Mouse (Mus musculus): Measurements from ENCODE around the gene Rph3al. TPM values are rescaled to one million over a fixed set of nuclear protein-coding genes. Genes with fewer than 3 reads are reported as not detected.

Gene Rph3al
- polyA plus RNA-seq, 1 experiment from 2014 or later, result 2.2 TPM

GRCm38 (mm10) chr11:75881234-75881633 is 57.0 kb downstream of the Rph3al start:
- Histone ChIP-seq H3K9me3 (ENCODE audit: control insufficient read depth, low read length) (no peaks in the 10 kb centered on the region), H3K27ac (ENCODE audit: low read depth, low read length) (no peak overlapping the region), H3K9ac (ENCODE audit: low read depth, low read length) (no peak overlapping the region), H3K4me3 (ENCODE audit: low read depth, low read length) (no peak overlapping the region), H3K27me3 (ENCODE audit: control insufficient read depth, insufficient read depth, low read length) (no peaks in the 10 kb centered on the region), H3K4me2 (replicated peaks; ENCODE audit: low read depth, low read length) (no peak overlapping the region), H3K4me1 (replicated peaks; ENCODE audit: control insufficient read depth, insufficient read depth, low read length) (no peaks in the 10 kb centered on the region), H3K36me3 (ENCODE audit: control insufficient read depth, insufficient read depth, low read length) (no peaks in the 10 kb centered on the region)
- WGBS, result 91% methylated on average over 3 of the region's 3 CpGs
- DNase-seq (ENCODE audit: low spot score) (no peak), ATAC-seq (ENCODE audit: low FRiP score) (no peak)

- WGBS, result 80% methylated on average over 8 of the region's 8 CpGs
- H3K27ac ChIP-seq (ENCODE audit: low read depth, low read length), result no peak overlapping the region
- no peaks in the 10 kb centered on the region for H3K36me3 ChIP-seq (ENCODE audit: control insufficient read depth, insufficient read depth, low read length)
- DNase-seq (ENCODE audit: low spot score) (no peak), ATAC-seq (ENCODE audit: low FRiP score) (no peak)
- no peak overlapping the region for H3K4me3 ChIP-seq (ENCODE audit: low read depth, low read length)
- H3K9ac ChIP-seq (ENCODE audit: low read depth, low read length), result no peak overlapping the region
- H3K4me1 ChIP-seq (replicated peaks; ENCODE audit: control insufficient read depth, insufficient read depth, low read length), result no peaks in the 10 kb centered on the region
- no peaks in the 10 kb centered on the region for H3K27me3 ChIP-seq (ENCODE audit: control insufficient read depth, insufficient read depth, low read length)
- no peaks in the 10 kb centered on the region for H3K9me3 ChIP-seq (ENCODE audit: control insufficient read depth, low read length)
- no peak overlapping the region for H3K4me2 ChIP-seq (replicated peaks; ENCODE audit: low read depth, low read length)
These were observed 58.2 kb downstream of the Rph3al start for GRCm38 (mm10) chr11:75880064-75880463.

- WGBS, result 79% methylated on average over 8 of the region's 8 CpGs
- no peak overlapping the region for H3K4me3 ChIP-seq (ENCODE audit: low read depth, low read length)
- H3K9me3 ChIP-seq (ENCODE audit: control insufficient read depth, low read length), result no peaks in the 10 kb centered on the region
- ATAC-seq (ENCODE audit: low FRiP score) (no peak), DNase-seq (ENCODE audit: low spot score) (no peak)
- no peak overlapping the region for H3K9ac ChIP-seq (ENCODE audit: low read depth, low read length)
- no peaks in the 10 kb centered on the region for H3K36me3 ChIP-seq (ENCODE audit: control insufficient read depth, insufficient read depth, low read length)
- H3K27me3 ChIP-seq (ENCODE audit: control insufficient read depth, insufficient read depth, low read length), result no peaks in the 10 kb centered on the region
- H3K4me1 ChIP-seq (replicated peaks; ENCODE audit: control insufficient read depth, insufficient read depth, low read length), result no peaks in the 10 kb centered on the region
- H3K27ac ChIP-seq (ENCODE audit: low read depth, low read length), result no peak overlapping the region
- no peak overlapping the region for H3K4me2 ChIP-seq (replicated peaks; ENCODE audit: low read depth, low read length)
These were observed 59.8 kb downstream of the Rph3al start for GRCm38 (mm10) chr11:75878460-75878859.

GRCm38 (mm10) chr11:75876043-75876780 is 62.0 kb downstream of the Rph3al start:
- ATAC-seq (ENCODE audit: low FRiP score), result no peak
- no peak overlapping the region for H3K27ac ChIP-seq (ENCODE audit: low read depth, low read length)
- no peak overlapping the region for H3K4me3 ChIP-seq (ENCODE audit: low read depth, low read length)
- no peaks in the 10 kb centered on the region for H3K9me3 ChIP-seq (ENCODE audit: control insufficient read depth, low read length)
- H3K36me3 ChIP-seq (ENCODE audit: control insufficient read depth, insufficient read depth, low read length), result no peaks in the 10 kb centered on the region
- H3K27me3 ChIP-seq (ENCODE audit: control insufficient read depth, insufficient read depth, low read length), result no peaks in the 10 kb centered on the region
- H3K4me2 ChIP-seq (replicated peaks; ENCODE audit: low read depth, low read length), result no peak overlapping the region
- no peaks in the 10 kb centered on the region for H3K4me1 ChIP-seq (replicated peaks; ENCODE audit: control insufficient read depth, insufficient read depth, low read length)
- H3K9ac ChIP-seq (ENCODE audit: low read depth, low read length), result no peak overlapping the region
- WGBS, result 54% methylated on average over 15 of the region's 15 CpGs
- DNase-seq (ENCODE audit: low spot score), result no peak

- ATAC-seq (ENCODE audit: low FRiP score), result no peak
- Histone ChIP-seq H3K9ac (ENCODE audit: low read depth, low read length) (no peak overlapping the region), H3K4me3 (ENCODE audit: low read depth, low read length) (no peak overlapping the region), H3K27me3 (ENCODE audit: control insufficient read depth, insufficient read depth, low read length) (no peaks in the 10 kb centered on the region), H3K36me3 (ENCODE audit: control insufficient read depth, insufficient read depth, low read length) (no peaks in the 10 kb centered on the region), H3K27ac (ENCODE audit: low read depth, low read length) (no peak overlapping the region), H3K9me3 (ENCODE audit: control insufficient read depth, low read length) (no peaks in the 10 kb centered on the region), H3K4me2 (replicated peaks; ENCODE audit: low read depth, low read length) (no peak overlapping the region), H3K4me1 (replicated peaks; ENCODE audit: control insufficient read depth, insufficient read depth, low read length) (no peaks in the 10 kb centered on the region)
- no peak for DNase-seq (ENCODE audit: low spot score)
- 67% methylated on average over 1 of the region's 1 CpGs for WGBS
These were observed 66.5 kb downstream of the Rph3al start for GRCm38 (mm10) chr11:75871688-75872087.

- Histone ChIP-seq H3K4me1 (replicated peaks; ENCODE audit: control insufficient read depth, insufficient read depth, low read length) (no peaks in the 10 kb centered on the region), H3K27ac (ENCODE audit: low read depth, low read length) (no peak overlapping the region), H3K4me2 (replicated peaks; ENCODE audit: low read depth, low read length) (no peak overlapping the region), H3K4me3 (ENCODE audit: low read depth, low read length) (no peak overlapping the region), H3K9ac (ENCODE audit: low read depth, low read length) (no peak overlapping the region), H3K9me3 (ENCODE audit: control insufficient read depth, low read length) (no peaks in the 10 kb centered on the region), H3K27me3 (ENCODE audit: control insufficient read depth, insufficient read depth, low read length) (no peaks in the 10 kb centered on the region), H3K36me3 (ENCODE audit: control insufficient read depth, insufficient read depth, low read length) (no peaks in the 10 kb centered on the region)
- DNase-seq (ENCODE audit: low spot score) (no peak), ATAC-seq (ENCODE audit: low FRiP score) (no peak)
- 60% methylated on average over 4 of the region's 4 CpGs for WGBS
These were observed 67.3 kb downstream of the Rph3al start for GRCm38 (mm10) chr11:75870947-75871346.

- ATAC-seq (ENCODE audit: low FRiP score) (no peak), DNase-seq (ENCODE audit: low spot score) (no peak)
- no peaks in the 10 kb centered on the region for H3K9me3 ChIP-seq (ENCODE audit: control insufficient read depth, low read length)
- H3K4me3 ChIP-seq (ENCODE audit: low read depth, low read length), result no peak overlapping the region
- no peaks in the 10 kb centered on the region for H3K36me3 ChIP-seq (ENCODE audit: control insufficient read depth, insufficient read depth, low read length)
- H3K4me2 ChIP-seq (replicated peaks; ENCODE audit: low read depth, low read length), result no peak overlapping the region
- H3K9ac ChIP-seq (ENCODE audit: low read depth, low read length), result no peak overlapping the region
- 86% methylated on average over 5 of the region's 5 CpGs for WGBS
- H3K27ac ChIP-seq (ENCODE audit: low read depth, low read length), result no peak overlapping the region
- H3K27me3 ChIP-seq (ENCODE audit: control insufficient read depth, insufficient read depth, low read length), result no peaks in the 10 kb centered on the region
- H3K4me1 ChIP-seq (replicated peaks; ENCODE audit: control insufficient read depth, insufficient read depth, low read length), result no peaks in the 10 kb centered on the region
These were observed 67.8 kb downstream of the Rph3al start for GRCm38 (mm10) chr11:75870386-75870785.

- H3K4me2 ChIP-seq (replicated peaks; ENCODE audit: low read depth, low read length), result no peak overlapping the region
- no peaks in the 10 kb centered on the region for H3K9me3 ChIP-seq (ENCODE audit: control insufficient read depth, low read length)
- H3K27me3 ChIP-seq (ENCODE audit: control insufficient read depth, insufficient read depth, low read length), result no peaks in the 10 kb centered on the region
- DNase-seq (ENCODE audit: low spot score) (no peak), ATAC-seq (ENCODE audit: low FRiP score) (no peak)
- 62% methylated on average over 5 of the region's 5 CpGs for WGBS
- no peaks in the 10 kb centered on the region for H3K4me1 ChIP-seq (replicated peaks; ENCODE audit: control insufficient read depth, insufficient read depth, low read length)
- H3K4me3 ChIP-seq (ENCODE audit: low read depth, low read length), result no peak overlapping the region
- no peak overlapping the region for H3K27ac ChIP-seq (ENCODE audit: low read depth, low read length)
- H3K9ac ChIP-seq (ENCODE audit: low read depth, low read length), result no peak overlapping the region
- H3K36me3 ChIP-seq (ENCODE audit: control insufficient read depth, insufficient read depth, low read length), result no peaks in the 10 kb centered on the region
These were observed 68.3 kb downstream of the Rph3al start for GRCm38 (mm10) chr11:75869898-75870297.

GRCm38 (mm10) chr11:75866861-75867260 is 71.4 kb downstream of the Rph3al start:
- Histone ChIP-seq H3K4me3 (ENCODE audit: low read depth, low read length) (no peak overlapping the region), H3K9ac (ENCODE audit: low read depth, low read length) (no peak overlapping the region), H3K27ac (ENCODE audit: low read depth, low read length) (no peak overlapping the region), H3K27me3 (ENCODE audit: control insufficient read depth, insufficient read depth, low read length) (no peaks in the 10 kb centered on the region), H3K36me3 (ENCODE audit: control insufficient read depth, insufficient read depth, low read length) (no peaks in the 10 kb centered on the region), H3K9me3 (ENCODE audit: control insufficient read depth, low read length) (no peaks in the 10 kb centered on the region), H3K4me2 (replicated peaks; ENCODE audit: low read depth, low read length) (no peak overlapping the region), H3K4me1 (replicated peaks; ENCODE audit: control insufficient read depth, insufficient read depth, low read length) (no peaks in the 10 kb centered on the region)
- 79% methylated on average over 4 of the region's 4 CpGs for WGBS
- ATAC-seq (ENCODE audit: low FRiP score), result no peak
- DNase-seq (ENCODE audit: low spot score), result no peak
